In genomic region chr15:7130691-7131225, GRCm38 (mm10) we compare ENCODE assay signal across 8 mouse cellular contexts. TPM values are rescaled to one million over a fixed set of nuclear protein-coding genes. Genes with fewer than 3 reads are reported as not detected.
DNase-seq lines count a peak whose midpoint lies in the region; ATAC-seq and TF ChIP-seq lines count a peak whose summit lies in the region.

No protein-coding gene starts in this region.

- no peak for ATAC-seq in neural tube, embryonic 14.5 days (ENCODE audit: low read depth)
- ATAC-seq in cerebellum, adult (ENCODE audit: insufficient number of reproducible peaks, low FRiP score, low TSS enrichment) = no peak

- H3K4me3 ChIP-seq in left cerebral cortex, adult 2 months = peak overlapping the region; percentile 71
- H3K4me3 ChIP-seq in embryonic fibroblast, embryonic 13.5 days (ENCODE audit: insufficient read depth, low read length) = peak overlapping the region; percentile 62
- peak overlapping the region; percentile 86 for H3K4me3 ChIP-seq in limb, embryonic 10.5 days
- peak overlapping the region; percentile 78 for H3K4me3 ChIP-seq in neural tube, embryonic 14.5 days (ENCODE audit: low read depth, low read length)

- peak overlapping the region; percentile 29 for H3K9ac ChIP-seq in neural tube, embryonic 14.5 days (replicated peaks; ENCODE audit: low read depth, low read length)

- peaks cover 1% of the 10 kb centered on the region; the same call in 1 of the 2 replicates for H3K4me1 ChIP-seq in embryonic fibroblast, embryonic 13.5 days (ENCODE audit: control insufficient read depth, insufficient read depth, low read length)
- H3K4me1 ChIP-seq in limb, embryonic 10.5 days = peaks cover 25% of the 10 kb centered on the region
- peaks cover 12% of the 10 kb centered on the region; the same call in 1 of the 2 replicates for H3K4me1 ChIP-seq in neural tube, embryonic 14.5 days (ENCODE audit: control insufficient read depth, insufficient read depth, low read length)

- H3K27ac ChIP-seq in left cerebral cortex, adult 2 months = no peak overlapping the region
- no peak overlapping the region for H3K27ac ChIP-seq in embryonic fibroblast, embryonic 13.5 days (ENCODE audit: insufficient read depth, low read length)
- H3K27ac ChIP-seq in limb, embryonic 10.5 days = no peak overlapping the region
- H3K27ac ChIP-seq in neural tube, embryonic 14.5 days (ENCODE audit: low read depth, low read length) = no peak overlapping the region

- no peak for TF ChIP-seq CTCF in left cerebral cortex, adult 2 months (IDR thresholded peaks at IDR 0.05)
- TF ChIP-seq CTCF in embryonic fibroblast, embryonic 13.5 days (IDR thresholded peaks at IDR 0.05; ENCODE audit: borderline replicate concordance, insufficient read depth, low read length) = no peak

- intact Hi-C loops in left cerebral cortex, adult 2 months (cut with DNase I) = loop anchor here (5.0 kb wide), 1 partner anchor 423 kb away; the partner anchor contains the start of gene Rictor

- no peak for TF ChIP-seq POLR2A in embryonic fibroblast, embryonic 13.5 days (IDR thresholded peaks at IDR 0.05; ENCODE audit: low read depth, low read length)

- H3K9me3 ChIP-seq in limb, embryonic 10.5 days (replicated peaks) = no peaks in the 10 kb centered on the region
- no peaks in the 10 kb centered on the region for H3K9me3 ChIP-seq in neural tube, embryonic 14.5 days (ENCODE audit: control insufficient read depth, low read length)

- no peaks in the 10 kb centered on the region; the same call in 1 of the 2 replicates for H3K27me3 ChIP-seq in limb, embryonic 10.5 days (ENCODE audit: low read depth, poor library complexity, severe bottlenecking)
- no peaks in the 10 kb centered on the region for H3K27me3 ChIP-seq in neural tube, embryonic 14.5 days (ENCODE audit: control insufficient read depth, insufficient read depth, low read length)

- WGBS in limb, embryonic 10.5 days = 32% methylated on average over 7 of the region's 7 CpGs
- WGBS in neural tube, embryonic 14.5 days = 39% methylated on average over 7 of the region's 7 CpGs

- DNase-seq in left cerebral cortex, adult 2 months (ENCODE audit: extremely low spot score in 1 of 2, low spot score in 2 of 2) = no peak
- no peak for DNase-seq in left cerebral cortex, adult 11 months (ENCODE audit: low spot score)
- no peak for DNase-seq in limb, embryonic 10.5 days (ENCODE audit: low spot score)
- DNase-seq in right cerebral cortex, adult 2 months (ENCODE audit: low spot score in 2 of 2) = no peak
- no peak for DNase-seq in frontal cortex, adult 2 months (ENCODE audit: extremely low spot score in 1 of 2, low spot score in 1 of 2)

- H3K36me3 ChIP-seq in limb, embryonic 10.5 days = peaks cover 3% of the 10 kb centered on the region; the same call in 1 of the 2 replicates
- no peaks in the 10 kb centered on the region for H3K36me3 ChIP-seq in neural tube, embryonic 14.5 days (ENCODE audit: control insufficient read depth, insufficient read depth, low read length)

- peak overlapping the region; percentile 90 for H3K4me2 ChIP-seq in neural tube, embryonic 14.5 days (ENCODE audit: low read depth, low read length)

RNA-seq across cellular contexts. Expression of gene Lifr, which starts 40.3 kb away (rescaled TPM):
- total RNA-seq in left cerebral cortex, adult 2 months (2021) = 10 to 100 TPM; 47.8 to 56.1 TPM
- 10.1 and 23.5 TPM in 2 replicates for polyA plus RNA-seq in embryonic fibroblast, embryonic 13.5 days (2011; ENCODE audit: insufficient read length, low read depth, missing spikeins)
- 12.0 and 12.1 TPM in 2 replicates for polyA plus RNA-seq in limb, embryonic 10.5 days (2016; fragmentation: Nextera tagmentation; extraction: Ambion mirVana)
- polyA plus RNA-seq in neural tube, embryonic 14.5 days (2014; fragmentation: Nextera tagmentation; extraction: Ambion mirVana) = 32.1 and 48.0 TPM in 2 replicates
- 16.9 and 17.6 TPM in 2 replicates for polyA plus RNA-seq in frontal cortex, adult 2 months (2012; rRNA removed)
